Mouse (Mus musculus) MEL (cell line): ENCODE measurements around the gene Fbxo24. TPM values are rescaled to one million over a fixed set of nuclear protein-coding genes. Genes with fewer than 3 reads are reported as not detected.

Experiments used
- DNase-seq: peaks from one replicate; pipeline ENCODE4 v3.0.0; 2011; ENCODE audit warnings: low read depth, low spot score
- H3K27ac ChIP-seq: 2 replicates; pipeline ENCODE4 v1.5.1; 2012; ENCODE audit warnings: low read depth, mild to moderate bottlenecking, control low read depth, low read length, moderate library complexity; ENCODE audit not compliant: control insufficient read depth
- H3K27me3 ChIP-seq, 2 experiments: fragments of 150-350 bp in 1 of 2; sonication (generic) in 1 of 2; 2 replicates each; pipeline ENCODE4 v1.6.1; 2012; ENCODE audit warnings: low read length in 2 of 2, mild to moderate bottlenecking in 2 of 2, improper control_type of control experiment in 1 of 2, moderate library complexity in 1 of 2; ENCODE audit not compliant: insufficient read depth in 2 of 2, control insufficient read depth in 1 of 2
- H3K36me3 ChIP-seq, 2 experiments: 2 replicates each; pipeline ENCODE4 v1.6.1; 2012 to 2014; ENCODE audit warnings: low read length in 2 of 2, improper control_type of control experiment in 1 of 2, inconsistent platforms in 1 of 2, mild to moderate bottlenecking in 1 of 2; ENCODE audit not compliant: insufficient read depth in 2 of 2, control insufficient read depth in 1 of 2
- H3K4me1 ChIP-seq, 2 experiments: fragments of 150-350 bp in 1 of 2; sonication (generic) in 1 of 2; 2 replicates each; pipeline ENCODE4 v1.6.1; 2012; ENCODE audit warnings: low read length in 2 of 2, improper control_type of control experiment in 1 of 2, mild to moderate bottlenecking in 1 of 2; ENCODE audit not compliant: insufficient read depth in 2 of 2, control insufficient read depth in 1 of 2
- H3K4me3 ChIP-seq, 2 experiments: fragments of 150-350 bp in 1 of 2; sonication (generic) in 1 of 2; 2 replicates each; pipeline ENCODE4 v1.5.1; 2012; ENCODE audit warnings: low read depth in 2 of 2, low read length in 2 of 2, mild to moderate bottlenecking in 2 of 2, moderate library complexity in 2 of 2, control low read depth in 1 of 2, improper control_type of control experiment in 1 of 2; ENCODE audit not compliant: control insufficient read depth in 1 of 2, insufficient read depth in 1 of 2
- H3K79me2 ChIP-seq: 2 replicates; pipeline ENCODE4 v1.6.1; 2012; ENCODE audit warnings: mild to moderate bottlenecking, low read length, moderate library complexity; ENCODE audit not compliant: control insufficient read depth, poor library complexity, insufficient read depth
- H3K9ac ChIP-seq: 2 replicates; pipeline ENCODE4 v1.6.1; 2012; ENCODE audit warnings: low read depth, mild to moderate bottlenecking, control low read depth, low read length, moderate library complexity; ENCODE audit not compliant: control insufficient read depth, poor library complexity, severe bottlenecking
- H3K9me3 ChIP-seq: fragments of 150-350 bp; sonication (generic); replicated peaks from 2 replicates; pipeline ENCODE4 v1.6.1; 2012; ENCODE audit warnings: mild to moderate bottlenecking, low read length, improper control_type of control experiment, moderate library complexity; ENCODE audit not compliant: insufficient read depth
- BHLHE40 ChIP-seq: IDR thresholded peaks from 2 replicates; pipeline ENCODE4 v1.6.1; 2012; ENCODE audit warnings: low read depth, mild to moderate bottlenecking, inconsistent platforms, low read length, improper control_type of control experiment, borderline replicate concordance
- EP300 ChIP-seq, 2 experiments: IDR thresholded peaks; 2 replicates each; pipeline ENCODE4 v1.6.1; 2011; ENCODE audit warnings: improper control_type of control experiment in 2 of 2, low read length in 2 of 2, low read depth in 1 of 2, mild to moderate bottlenecking in 1 of 2
- HCFC1 ChIP-seq: IDR thresholded peaks from 2 replicates; pipeline ENCODE4 v1.6.1; 2012; ENCODE audit warnings: low read depth, mild to moderate bottlenecking, inconsistent platforms, low read length, improper control_type of control experiment, moderate library complexity
- KAT2A ChIP-seq: conservative IDR thresholded peaks from 2 replicates; pipeline ENCODE4 v1.6.1; 2012; ENCODE audit warnings: low read depth, low read length, improper control_type of control experiment, inconsistent platforms
- MAFK ChIP-seq: IDR thresholded peaks from 2 replicates; pipeline ENCODE4 v1.6.1; 2011; ENCODE audit warnings: low read depth, mild to moderate bottlenecking, low read length, improper control_type of control experiment, borderline replicate concordance
- NRF1 ChIP-seq: IDR thresholded peaks from 2 replicates; pipeline ENCODE4 v1.6.1; 2014; ENCODE audit warnings: low read depth, mild to moderate bottlenecking, inconsistent platforms, low read length, improper control_type of control experiment, moderate library complexity; ENCODE audit not compliant: poor library complexity, insufficient read depth, severe bottlenecking
- POLR2AphosphoS2 ChIP-seq: IDR thresholded peaks from 2 replicates; pipeline ENCODE4 v1.6.1; 2011; ENCODE audit warnings: low read length, improper control_type of control experiment
- RCOR1 ChIP-seq: IDR thresholded peaks from 2 replicates; pipeline ENCODE4 v1.6.1; 2012; ENCODE audit warnings: low read depth, mild to moderate bottlenecking, inconsistent platforms, low read length, improper control_type of control experiment
- SIN3A ChIP-seq: IDR thresholded peaks from 2 replicates; pipeline ENCODE4 v1.6.1; 2012; ENCODE audit warnings: low read length, improper control_type of control experiment, inconsistent platforms
- SMC3 ChIP-seq: IDR thresholded peaks from 2 replicates; pipeline ENCODE4 v1.6.1; 2011; ENCODE audit warnings: low read depth, low read length, improper control_type of control experiment
- TBP ChIP-seq: IDR thresholded peaks from 2 replicates; pipeline ENCODE4 v1.8.0; 2011; ENCODE audit warnings: low read depth, low read length, improper control_type of control experiment
- ZKSCAN1 ChIP-seq: IDR thresholded peaks from 2 replicates; pipeline ENCODE4 v1.6.1; 2012; ENCODE audit warnings: low read depth, mild to moderate bottlenecking, inconsistent platforms, low read length, improper control_type of control experiment, moderate library complexity
- polyA plus RNA-seq, 2 experiments: library from polyadenylated mRNA; stranded (reverse) in 1 of 2; unstranded in 1 of 2; fragments of >175 nt in 1 of 2; fragments of >200 nt in 1 of 2; gene quantifications; 2 replicates each; pipeline versions ENCODE4 v1.2.1 to v1.2.4; 2012; ENCODE audit warnings: low replicate concordance in 2 of 2, low read depth in 1 of 2; ENCODE audit not compliant: insufficient read length in 2 of 2, insufficient read depth in 1 of 2, missing spikeins in 1 of 2
- total RNA-seq: library from RNA; depleted of rRNA; stranded (reverse); fragments of 300-350 nt; gene quantifications from 2 replicates; pipeline ENCODE4 v1.2.3, GENCODE M21; 2012

Gene Fbxo24
- total and polyA plus RNA-seq, 3 experiments = 0.42 to 0.46 TPM; not detected in 1

DNA sequence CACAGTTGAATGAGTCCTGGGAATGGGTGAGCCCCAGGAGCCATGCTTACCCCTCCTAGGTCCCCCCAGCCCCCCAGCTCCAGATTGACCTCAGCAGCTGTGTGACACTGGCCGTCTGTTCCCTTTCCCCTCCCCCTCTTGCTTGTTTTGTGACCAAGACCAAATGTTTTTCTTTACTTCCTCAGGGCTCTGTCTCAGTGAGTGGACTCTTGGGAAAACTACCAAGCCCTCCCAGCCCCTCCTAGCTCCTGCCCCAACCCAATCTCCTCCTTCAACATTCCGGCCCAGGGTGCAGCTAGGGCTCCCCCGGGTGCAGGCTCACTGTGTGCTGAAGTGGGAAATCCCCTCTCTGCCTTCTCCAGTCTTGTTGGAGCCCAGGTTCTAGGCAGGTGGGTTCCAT lies 1.8 kb upstream of the Fbxo24 start:
- peak overlapping the region; percentile 81 to 83 for H3K4me3 ChIP-seq
- no peaks in the 10 kb centered on the region for H3K27me3 ChIP-seq
- H3K27ac ChIP-seq = peak overlapping the region; percentile 70
- H3K4me1 ChIP-seq = peaks cover 3 to 30% of the 10 kb centered on the region in 2 experiments
- no peak for TF ChIP-seq HCFC1
- peak; percentile 7; the same call in 1 of the 2 replicates for TF ChIP-seq ZKSCAN1
- no peak for TF ChIP-seq POLR2AphosphoS2
- no peak for TF ChIP-seq EP300 (IDR thresholded peaks at IDR 0.05; ENCODE audit: low read depth in 1 of 2, low read length in 2 of 2)
- TF ChIP-seq RCOR1 = no peak
- no peak for DNase-seq
- H3K9me3 ChIP-seq = no peaks in the 10 kb centered on the region
- peaks cover 28% of the 10 kb centered on the region for H3K79me2 ChIP-seq
- H3K36me3 ChIP-seq = peaks cover 2 to 24% of the 10 kb centered on the region in 2 experiments
- H3K9ac ChIP-seq = peak overlapping the region; percentile 52

GRCm38 (mm10) chr5:137629906-137630545 lies 1.2 kb upstream of the Fbxo24 start:
- Histone ChIP-seq H3K4me1 (peaks cover 3 to 30% of the 10 kb centered on the region in 2 experiments), H3K9me3 (no peaks in the 10 kb centered on the region), H3K27ac (peak overlapping the region; percentile 86), H3K36me3 (peaks cover 2 to 25% of the 10 kb centered on the region in 2 experiments), H3K4me3 (peak overlapping the region; percentile 81 to 83), H3K9ac (peak overlapping the region; percentile 86), H3K79me2 (peaks cover 28% of the 10 kb centered on the region), H3K27me3 (no peaks in the 10 kb centered on the region)
- DNase-seq = peak; percentile 43
- TF ChIP-seq HCFC1 (no peak), EP300 (IDR thresholded peaks at IDR 0.05; ENCODE audit: low read depth in 1 of 2, low read length in 2 of 2) (0 out of 4 replicates have a peak, but pooled peaks of 1 of the 2 experiments have one; percentile 2), TBP (no peak), RCOR1 (no peak), KAT2A (no peak), NRF1 (no peak), BHLHE40 (no peak), SIN3A (no peak), MAFK (no peak)

- no peak for TF ChIP-seq BHLHE40
- TF ChIP-seq SIN3A = peak; percentile 2; the same call in 1 of the 2 replicates
- no peak for TF ChIP-seq MAFK
- TF ChIP-seq POLR2AphosphoS2 = no peak; the same call in 1 of the 2 replicates
- TF ChIP-seq TBP = peak; percentile 3; the same call in 1 of the 2 replicates
- no peak for TF ChIP-seq SMC3
These were observed 512 bp upstream of the Fbxo24 start for GRCm38 (mm10) chr5:137629306-137629721.

More at GRCm38 (mm10) chr5:137629306-137629721, 512 bp upstream of the Fbxo24 start:
- no peak for DNase-seq
- Histone ChIP-seq H3K9ac (peak overlapping the region; percentile 86), H3K79me2 (peaks cover 28% of the 10 kb centered on the region), H3K4me3 (peak overlapping the region; percentile 81 to 83), H3K36me3 (peaks cover 2 to 32% of the 10 kb centered on the region in 2 experiments), H3K27me3 (no peaks in the 10 kb centered on the region), H3K4me1 (peaks cover 6 to 38% of the 10 kb centered on the region in 2 experiments), H3K27ac (peak overlapping the region; percentile 86), H3K9me3 (no peaks in the 10 kb centered on the region)
